Mouse (Mus musculus) megakaryocyte-erythroid progenitor cell, adult 5-6 weeks (primary cell): ENCODE measurements around the gene Ctnnb1. TPM values are rescaled to one million over a fixed set of nuclear protein-coding genes. Genes with fewer than 3 reads are reported as not detected.

Experiments
- ATAC-seq: replicated peaks from 2 replicates; pipeline ENCODE4 v1.8.0; 2016; ENCODE audit warnings: mild to moderate bottlenecking, inconsistent platforms; ENCODE audit not compliant: severe bottlenecking, poor library complexity, low FRiP score, low TSS enrichment
- total RNA-seq, 2 experiments: library from RNA; stranded (forward) in 1 of 2; stranded (reverse) in 1 of 2; fragments of 200-1000, 215-1000 nt in 1 of 2; fragments of >200 nt in 1 of 2; fragmentation: Nextera tagmentation in 1 of 2; gene quantifications; 2 replicates each; pipeline ENCODE4 v1.2.3; 2014 to 2017

The Ctnnb1 gene
- total RNA-seq, 2 experiments from 2014 or later, result 302 to 475 TPM

DNA sequence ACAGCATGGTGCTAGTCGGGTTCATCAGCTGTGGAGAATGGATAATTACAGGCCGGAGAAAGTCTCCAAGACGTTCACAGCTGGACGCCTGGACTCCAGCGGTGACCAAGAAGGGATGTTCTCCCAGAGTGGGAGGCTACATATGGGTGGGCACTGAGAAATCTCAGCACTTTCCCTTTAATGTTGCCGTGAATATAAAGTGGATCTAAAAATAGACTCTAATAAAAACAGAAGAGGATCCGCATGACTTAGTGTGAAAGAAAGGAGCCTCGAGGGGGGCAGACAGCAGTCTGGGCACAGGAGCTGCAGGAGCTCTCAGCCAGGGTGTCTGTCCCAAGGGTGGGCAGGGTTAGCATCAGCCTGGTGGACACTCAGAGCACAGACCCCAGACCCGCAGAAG is 59.1 kb downstream of the Ctnnb1 start:
- ATAC-seq, result no peak

DNA sequence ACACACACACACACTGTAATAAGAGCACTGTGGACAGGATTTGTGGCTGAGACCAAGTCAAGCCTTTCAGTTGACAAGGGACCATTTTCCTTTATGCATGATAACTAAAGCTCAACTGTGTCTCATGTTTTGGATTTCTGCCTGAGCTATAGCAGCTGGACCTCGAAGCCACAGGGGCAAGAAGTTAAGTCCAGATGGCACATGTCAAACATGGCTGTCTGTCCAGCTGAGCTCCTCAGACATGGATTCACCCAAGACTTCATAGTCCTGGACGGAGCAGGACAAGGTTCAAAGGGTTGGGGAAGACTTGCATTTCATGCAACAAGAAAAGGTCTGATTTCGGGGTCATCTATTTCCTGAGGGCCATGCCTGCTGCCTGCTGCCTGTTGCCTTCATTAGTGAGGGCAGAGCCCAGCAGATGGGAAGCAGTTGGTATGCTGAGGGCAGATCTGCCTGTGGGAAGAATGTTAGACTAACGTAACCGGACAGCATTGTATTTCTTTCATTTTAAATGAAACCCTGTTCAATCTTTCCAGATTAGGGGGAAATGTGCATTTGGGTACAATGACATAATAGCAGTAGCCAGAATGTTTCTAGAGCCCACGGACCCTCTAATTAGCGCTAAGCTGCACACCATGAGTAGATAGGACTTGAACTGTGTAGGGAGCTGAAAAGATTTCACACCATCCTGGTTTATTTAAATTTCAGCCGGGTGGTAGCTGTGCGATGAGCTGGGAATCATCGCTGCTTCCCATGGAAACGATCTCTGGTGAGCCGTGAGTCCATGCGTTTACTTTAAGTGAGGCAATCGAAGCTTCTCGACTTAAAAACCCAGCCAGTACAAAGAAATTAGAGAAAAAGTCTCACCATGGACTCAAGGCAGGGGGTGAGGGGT is 61.0 kb downstream of the Ctnnb1 start:
- ATAC-seq, result no peak

DNA sequence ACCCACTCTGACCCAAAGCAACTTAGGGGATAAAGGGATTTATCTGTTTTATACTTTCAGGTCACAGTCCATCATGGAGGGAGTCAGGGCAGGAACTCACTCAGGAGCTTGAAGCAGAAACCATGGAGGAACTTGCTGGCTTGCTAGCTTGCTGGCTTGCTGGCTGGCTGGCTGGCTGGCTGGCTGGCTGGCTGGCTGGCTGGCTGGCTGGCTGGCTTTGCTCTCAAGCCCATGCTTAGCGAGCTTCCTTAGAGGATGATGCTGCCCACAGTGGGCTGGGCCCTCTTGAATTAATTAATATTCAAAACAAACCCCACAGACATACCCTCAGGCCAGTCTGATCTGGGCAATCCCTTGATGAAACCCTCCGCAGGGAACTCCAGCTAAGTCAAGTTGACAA is 62.8 kb downstream of the Ctnnb1 start:
- ATAC-seq, result no peak

DNA sequence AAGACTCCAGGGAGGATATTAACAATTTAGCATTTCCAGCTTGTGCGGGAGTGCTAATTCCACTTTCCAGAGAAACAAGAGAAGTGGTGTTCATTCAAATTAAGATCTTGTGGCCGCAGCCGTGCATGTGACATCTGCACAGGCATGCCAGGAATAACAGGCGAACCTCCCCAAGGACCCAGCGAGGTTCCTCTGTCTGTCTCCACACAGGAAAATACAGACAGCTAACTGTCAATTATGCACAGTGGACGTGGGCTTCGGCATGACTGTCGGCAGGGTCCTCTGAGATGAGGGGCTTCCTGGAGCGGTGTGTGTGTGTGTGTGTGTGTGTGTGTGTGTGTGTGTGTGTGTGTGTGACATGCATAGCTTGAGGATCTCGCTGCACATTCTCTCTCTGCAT is 64.0 kb downstream of the Ctnnb1 start:
- ATAC-seq, result no peak

DNA sequence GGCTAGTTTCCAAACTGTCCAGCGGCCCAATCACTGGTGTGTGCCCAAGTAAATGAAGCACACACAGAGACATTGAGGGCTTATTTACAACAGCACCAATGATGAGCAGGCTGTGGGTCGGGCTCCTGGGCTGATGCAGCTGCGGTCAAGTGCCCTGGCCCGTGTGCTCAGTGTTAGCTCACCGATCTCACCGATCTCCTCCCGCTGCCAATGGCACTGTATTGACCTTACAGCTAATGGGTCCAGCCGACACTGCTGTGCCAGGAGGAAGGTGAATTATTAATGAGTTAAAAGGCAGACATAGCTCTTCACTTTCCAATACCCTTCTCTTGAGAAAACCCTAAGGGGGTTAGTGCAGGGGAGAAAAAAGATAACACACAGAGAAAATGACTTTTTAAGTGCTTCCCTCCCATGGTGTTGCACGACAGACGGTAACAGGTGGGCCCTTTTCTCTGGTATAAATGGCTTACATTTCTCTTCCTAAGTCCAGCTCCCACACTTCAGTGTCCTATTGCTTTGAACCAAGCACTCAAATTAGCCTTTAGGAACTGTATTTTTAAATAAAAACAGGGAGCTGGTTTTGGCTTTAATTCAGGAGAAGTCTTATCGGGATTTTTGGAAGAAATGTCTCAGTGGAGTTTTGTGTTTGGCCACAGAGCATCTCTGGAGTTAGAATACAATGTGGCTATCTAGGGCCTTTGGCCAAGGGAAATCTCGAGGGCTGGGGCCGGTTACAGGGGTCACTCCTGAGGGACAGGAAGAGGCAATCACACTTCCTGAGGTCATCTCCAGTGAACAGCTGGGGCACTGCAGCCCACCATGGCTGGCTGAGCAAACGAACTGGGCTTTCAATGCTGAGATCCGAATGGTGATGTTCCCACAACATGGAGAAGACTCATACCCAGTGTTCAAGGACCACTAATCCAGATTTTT is 65.5 kb downstream of the Ctnnb1 start:
- no peak for ATAC-seq

DNA sequence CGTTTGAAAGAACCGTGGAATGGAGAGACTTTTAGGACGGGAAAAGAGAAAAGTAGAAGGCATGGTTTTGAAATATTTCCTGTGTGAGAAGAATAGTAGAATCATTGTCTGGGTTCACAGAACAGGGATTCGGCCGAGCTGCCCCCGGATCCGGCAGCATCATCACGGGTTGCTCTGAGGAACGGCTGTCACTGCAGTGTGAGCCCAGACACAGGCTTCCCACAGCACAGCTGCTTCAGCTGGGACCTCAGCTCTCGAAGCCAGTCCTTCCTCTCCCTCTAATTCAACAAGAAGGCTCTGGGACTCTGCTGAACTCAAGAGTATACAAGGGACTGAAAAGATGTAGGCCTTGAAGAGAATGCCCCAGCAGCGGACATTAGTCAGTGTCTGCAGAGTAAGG is 69.7 kb downstream of the Ctnnb1 start:
- ATAC-seq, result no peak

DNA sequence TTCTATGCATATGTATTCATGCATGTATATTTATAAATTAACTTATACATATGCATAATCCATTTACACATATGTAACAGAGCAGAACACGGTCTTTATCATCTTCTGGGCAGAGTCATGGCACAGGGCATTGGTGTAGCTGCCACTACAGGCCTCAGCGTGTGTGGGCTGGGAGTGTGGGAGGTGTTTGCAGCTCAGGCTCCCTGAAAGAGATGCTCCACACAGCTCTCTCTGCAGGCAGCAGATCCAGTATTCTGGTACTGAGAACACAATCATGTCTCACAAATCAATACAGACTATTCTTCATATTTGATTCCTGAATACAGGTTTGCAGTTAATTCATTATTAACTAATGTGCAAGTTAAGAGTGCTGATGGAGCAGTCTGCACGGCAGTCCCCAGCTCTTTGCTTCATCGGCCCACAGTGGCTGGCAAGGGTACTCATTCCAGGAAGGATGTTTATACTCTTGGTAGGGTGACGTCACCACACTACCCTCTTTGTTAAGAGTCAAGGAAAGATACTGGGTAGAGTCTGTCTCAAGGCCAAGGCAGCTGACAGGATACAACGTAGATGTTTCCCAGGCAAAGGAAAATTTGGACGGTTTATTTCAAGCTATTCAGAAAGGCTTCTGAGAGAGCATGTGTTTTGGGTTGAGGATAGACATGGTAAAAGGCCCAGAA is 71.8 kb downstream of the Ctnnb1 start:
- no peak for ATAC-seq

DNA sequence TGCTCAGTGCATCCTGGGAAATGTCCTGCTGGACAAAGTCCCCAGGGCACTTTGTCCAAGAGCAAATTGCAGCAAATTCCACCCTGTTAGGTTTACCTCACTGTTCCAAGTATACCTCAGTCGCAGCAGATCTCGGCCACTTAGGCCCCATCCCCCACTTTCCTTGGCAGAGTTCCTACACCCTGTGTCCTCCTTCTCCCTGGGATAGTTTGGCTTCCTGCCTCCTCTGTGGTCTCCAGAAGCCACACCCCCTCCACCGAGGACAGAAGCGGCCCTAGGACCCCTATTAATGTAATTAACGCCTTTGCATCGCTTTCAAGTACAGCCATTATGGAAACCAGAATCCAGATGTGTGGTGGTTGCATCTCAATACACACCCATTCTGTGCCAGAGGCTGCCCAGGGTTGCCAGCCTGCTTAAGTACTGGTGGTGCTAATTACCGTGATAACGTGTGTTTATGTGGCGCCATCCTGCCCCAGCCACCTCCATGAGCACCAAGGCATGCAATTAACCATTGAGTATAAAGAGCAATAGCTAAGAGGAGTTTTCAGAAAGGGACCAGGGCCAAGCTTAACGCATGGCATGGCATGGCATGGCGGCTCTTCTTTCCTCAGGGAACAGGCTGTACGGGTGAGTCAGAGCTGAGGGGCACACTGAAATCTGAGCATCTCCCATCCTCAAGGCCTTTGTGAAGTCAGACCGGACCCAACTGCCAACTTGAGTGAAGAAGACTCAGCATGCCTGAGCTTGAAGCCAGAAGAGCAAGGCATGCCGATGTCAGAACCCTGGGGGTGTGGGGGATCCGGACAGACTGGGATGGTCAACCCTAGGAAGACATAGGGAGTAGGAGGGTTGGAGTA is 72.9 kb downstream of the Ctnnb1 start:
- no peak for ATAC-seq

DNA sequence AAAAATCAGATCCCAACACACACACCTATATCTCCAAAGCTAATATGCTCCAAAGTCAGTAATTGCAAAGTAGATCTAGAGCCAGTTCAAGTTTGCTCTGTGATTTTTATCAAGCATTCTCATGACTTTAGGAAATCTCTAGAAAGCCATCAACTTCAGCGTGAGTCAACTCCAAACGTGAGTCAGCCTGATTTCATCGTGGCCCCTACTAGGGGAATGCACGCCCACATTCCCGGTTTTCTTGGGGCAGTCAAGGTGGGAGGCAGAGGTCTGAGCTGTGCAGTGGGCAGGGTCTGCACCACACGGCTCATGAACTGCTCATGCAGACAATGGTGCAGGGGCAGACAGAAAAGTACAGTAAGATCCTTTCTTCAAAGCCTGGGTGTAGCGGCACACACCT is 76.9 kb downstream of the Ctnnb1 start:
- ATAC-seq, result no peak
